16 mouse cellular contexts compared by ENCODE assay signal in genomic region chr2:63459112-63459511, GRCm38 (mm10).
"Had no signal": no experiment of that assay in that cellular context is flagged by ENCODE, and none has a peak within 500 bp of the region (broad histone marks: within the 10 kb centered on the region; RNA-seq: fewer than 3 reads in every experiment).

No protein-coding gene starts in this region.

- H3K36me3 ChIP-seq: neural tube, embryonic 13.5 days; neural tube, embryonic 15.5 days; stomach, embryonic 15.5 days had no signal

- H3K27me3 ChIP-seq: neural tube, embryonic 13.5 days; neural tube, embryonic 15.5 days; stomach, embryonic 15.5 days had no signal

- H3K4me2 ChIP-seq: neural tube, embryonic 13.5 days; neural tube, embryonic 15.5 days; stomach, embryonic 15.5 days had no signal

- H3K27ac ChIP-seq: neural tube, embryonic 13.5 days; neural tube, embryonic 15.5 days; stomach, embryonic 15.5 days; stomach, postnatal 0 days had no signal

- H3K9me3 ChIP-seq: neural tube, embryonic 13.5 days; neural tube, embryonic 15.5 days; stomach, embryonic 15.5 days had no signal

- DNase-seq: retina, postnatal 1 day; right cerebral cortex, adult 18-20 months; right cerebral cortex, postnatal 14 days; right cerebral cortex, postnatal 25 days; right cerebral cortex, postnatal 4 days; spleen, adult 18-20 months; thymus, adult 18-20 months; thymus, adult 2 months; thymus, postnatal 14 days; thymus, postnatal 25 days; thymus, postnatal 36 days; thymus, postnatal 4 days had no signal

- H3K4me1 ChIP-seq: neural tube, embryonic 13.5 days; stomach, embryonic 15.5 days had no signal

- H3K9ac ChIP-seq: neural tube, embryonic 13.5 days; neural tube, embryonic 15.5 days; stomach, embryonic 15.5 days had no signal

- H3K4me3 ChIP-seq: neural tube, embryonic 13.5 days; neural tube, embryonic 15.5 days; stomach, embryonic 15.5 days had no signal
